Mouse (Mus musculus): Measurements from ENCODE around the gene Coro1a.
"Not testable (repeated sequence)": the region's sequence is repeated elsewhere in the genome, so short reads cannot be mapped to it uniquely, and the experiment has no call there.

Coro1a gene

GRCm38 (mm10) chr7:126704121-126704980 lies 3.2 kb downstream of the Coro1a start:
- DNase-seq (ENCODE audit: low spot score): peak; percentile 71

GRCm38 (mm10) chr7:126703757-126704077 lies 3.9 kb downstream of the Coro1a start:
- no peak for DNase-seq (ENCODE audit: low spot score)

DNA sequence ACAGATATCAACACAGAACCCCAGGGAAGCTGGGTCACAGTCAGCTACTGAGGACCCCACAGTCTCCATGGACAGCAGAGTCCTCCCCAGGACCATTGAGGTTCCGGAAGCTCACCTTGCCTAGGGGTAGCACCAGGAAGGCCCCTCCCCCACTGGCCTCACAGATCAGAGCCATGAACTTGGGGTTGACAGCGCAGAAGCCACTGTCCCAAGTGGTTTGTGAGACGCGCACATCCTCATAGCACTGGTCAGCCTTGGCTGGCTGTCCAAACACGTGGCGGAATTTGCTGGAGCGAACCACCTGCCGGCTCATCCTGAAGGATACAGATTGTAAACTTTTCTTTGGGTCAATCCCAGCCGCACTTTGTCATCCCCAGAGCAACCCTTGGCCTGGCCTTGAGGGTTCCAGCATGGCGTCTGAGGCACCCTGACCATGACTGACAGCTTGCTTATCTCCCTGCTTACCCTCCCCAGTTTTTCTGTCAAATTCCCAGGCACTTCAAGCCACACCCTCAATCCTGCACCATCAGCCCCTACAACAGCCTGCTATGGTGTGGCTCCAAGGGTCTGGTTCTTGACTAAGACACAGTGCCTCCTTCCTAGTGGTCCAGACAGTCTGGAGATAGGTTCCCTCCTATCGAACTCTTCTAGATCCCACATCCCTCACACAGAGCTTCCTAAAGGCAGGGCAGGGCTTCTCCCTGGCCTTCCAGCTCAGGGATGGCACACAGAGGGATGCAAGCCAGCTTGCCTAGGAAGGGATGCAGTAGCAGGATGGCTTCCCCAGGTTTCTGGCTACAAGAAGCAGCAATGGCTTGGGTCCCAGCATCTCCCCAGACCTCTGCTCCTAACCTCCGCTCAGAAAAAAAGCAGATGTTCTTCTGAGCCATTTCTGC lies 4.5 kb downstream of the Coro1a start:
- no peak for DNase-seq (ENCODE audit: low spot score)

DNA sequence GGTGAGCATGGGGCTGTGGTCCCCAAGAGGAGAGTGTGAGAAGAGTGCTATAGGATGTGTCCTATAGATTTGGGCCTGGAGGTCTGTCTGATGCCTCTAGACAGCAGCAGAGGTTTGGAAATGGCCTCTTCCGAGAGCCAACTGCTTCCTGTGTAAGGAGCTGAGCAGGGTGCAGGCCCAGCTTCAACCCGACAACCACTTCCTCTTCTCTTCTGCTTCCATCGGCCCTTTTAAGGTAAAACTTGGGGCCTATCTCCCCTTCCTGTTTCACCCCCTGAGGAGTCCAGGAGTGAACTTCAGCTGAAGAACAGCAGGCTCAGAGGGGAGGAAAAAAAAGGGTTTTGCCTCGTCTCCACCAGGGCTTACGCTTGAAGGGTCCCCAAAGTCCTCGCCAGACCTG lies 5.2 kb downstream of the Coro1a start:
- DNase-seq (ENCODE audit: low spot score): no peak

GRCm38 (mm10) chr7:126701559-126702357 lies 5.8 kb downstream of the Coro1a start:
- no peak for DNase-seq (ENCODE audit: low spot score)

- DNase-seq (ENCODE audit: low spot score): peak; percentile 81
Observed at GRCm38 (mm10) chr7:126701070-126701469, 6.5 kb downstream of the Coro1a start.

- DNase-seq (ENCODE audit: low spot score): no peak
Observed at GRCm38 (mm10) chr7:126700063-126701015, 7.2 kb downstream of the Coro1a start.

DNA sequence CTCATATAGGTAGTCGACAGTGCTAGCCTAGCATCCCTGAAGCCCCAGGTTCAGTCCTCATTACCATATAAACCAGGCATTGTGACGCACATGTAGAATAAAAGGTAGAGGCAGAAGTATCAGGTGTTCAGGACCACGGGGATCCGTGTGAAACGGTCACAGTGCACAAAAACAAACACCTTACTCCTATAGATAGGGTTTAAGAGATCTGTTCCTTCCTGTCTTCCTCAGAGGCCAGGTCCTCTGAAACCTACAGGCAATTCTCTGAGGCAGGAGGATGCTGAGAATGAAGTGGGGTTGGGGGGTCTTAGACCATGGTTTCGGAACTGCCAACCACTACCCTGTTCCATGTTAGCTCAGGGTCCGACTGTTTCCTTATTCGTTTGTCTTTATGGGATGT lies 9.7 kb downstream of the Coro1a start:
- no peak for DNase-seq (ENCODE audit: low spot score)

- no peak for DNase-seq (ENCODE audit: low spot score)
Observed at GRCm38 (mm10) chr7:126696886-126697285, 10.7 kb downstream of the Coro1a start.

GRCm38 (mm10) chr7:126696303-126696702 lies 11.3 kb downstream of the Coro1a start:
- DNase-seq (ENCODE audit: low spot score): no peak

DNA sequence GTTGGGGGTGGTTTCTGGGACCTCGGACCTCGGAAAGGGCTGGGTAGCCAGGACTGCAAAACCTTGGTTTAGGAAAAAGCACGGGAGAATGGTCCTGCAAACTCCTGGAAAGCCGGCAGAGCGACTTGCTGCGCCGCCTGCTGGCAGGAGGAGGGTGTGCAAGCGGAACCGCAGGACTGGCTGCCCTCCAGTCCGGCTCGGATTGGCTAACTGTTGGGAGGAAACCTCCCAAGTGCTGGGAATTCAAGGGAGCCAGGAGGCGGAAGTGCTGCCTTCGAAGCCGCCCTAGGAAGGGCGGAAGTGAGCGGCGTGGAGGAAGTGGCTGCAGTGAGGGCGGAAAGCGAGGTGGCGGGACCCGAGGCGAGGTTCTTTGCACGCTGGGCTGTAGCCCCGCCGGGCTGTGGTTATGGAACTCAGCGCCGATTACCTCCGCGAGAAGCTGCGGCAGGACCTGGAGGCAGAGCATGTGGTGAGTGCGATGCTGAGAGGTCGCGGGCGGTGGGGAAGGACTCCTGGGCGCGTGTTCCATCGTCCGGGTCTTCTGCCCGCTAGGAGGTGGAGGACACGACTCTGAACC lies 11.9 kb downstream of the Coro1a start, which contains the start of gene Slx1b:
TSS of gene Slx1b (minus strand) at position 154 of the 577 bp plus-strand sequence.
- peak; percentile 87 for DNase-seq (ENCODE audit: low spot score)

- no peak for DNase-seq (ENCODE audit: low spot score)
Observed at GRCm38 (mm10) chr7:126695210-126695611, 12.4 kb downstream of the Coro1a start, which contains the start of gene Bola2. Bola2 (plus strand) TSS chr7:126695401.

GRCm38 (mm10) chr7:126694441-126695051 lies 13.0 kb downstream of the Coro1a start:
- DNase-seq (ENCODE audit: low spot score): no peak

GRCm38 (mm10) chr7:126693781-126694180 lies 13.8 kb downstream of the Coro1a start:
- no peak for DNase-seq (ENCODE audit: low spot score)

DNA sequence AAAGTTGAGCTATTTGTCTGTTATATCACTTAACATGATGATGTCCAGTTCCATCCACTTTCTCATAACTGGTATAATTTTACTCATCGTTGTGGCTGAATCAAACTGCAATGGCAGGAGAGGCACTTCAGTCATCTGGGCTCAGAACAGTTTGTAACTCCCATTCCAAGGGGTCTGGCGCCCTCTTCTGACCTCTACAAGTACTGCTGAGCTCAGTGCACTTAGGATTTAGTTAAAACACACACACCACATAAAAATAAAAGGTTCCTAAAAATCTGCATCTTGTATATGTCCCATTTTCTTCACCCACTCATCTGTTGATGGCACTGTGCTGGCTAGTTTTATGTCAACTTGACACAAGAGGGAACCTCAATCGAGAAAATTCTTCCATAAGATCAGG lies 14.3 kb downstream of the Coro1a start:
- peak; percentile 71 for DNase-seq (ENCODE audit: low spot score)

- DNase-seq (ENCODE audit: low spot score): no peak
Observed at GRCm38 (mm10) chr7:126692426-126692825, 15.2 kb downstream of the Coro1a start.

DNA sequence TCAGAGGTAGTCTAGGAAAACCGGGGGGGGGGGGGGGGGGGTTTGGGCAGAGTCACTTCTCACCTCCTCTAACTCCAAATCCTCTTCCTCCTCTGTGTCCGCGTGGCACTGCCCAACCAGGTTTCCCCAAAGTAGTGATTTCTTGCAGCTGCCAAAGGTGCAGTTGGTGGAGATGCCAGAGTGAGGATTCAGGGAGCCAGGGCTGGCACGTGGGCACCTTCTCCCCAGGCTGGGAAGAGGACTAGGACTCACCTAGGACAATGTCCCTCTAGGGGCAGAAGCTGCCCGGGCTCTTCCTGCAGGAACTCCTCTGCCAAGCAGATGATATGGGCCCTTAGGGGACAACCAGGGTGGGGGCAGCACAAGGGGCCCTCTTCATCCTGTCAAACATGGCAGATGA lies 15.9 kb downstream of the Coro1a start:
- DNase-seq (ENCODE audit: low spot score): no peak

DNA sequence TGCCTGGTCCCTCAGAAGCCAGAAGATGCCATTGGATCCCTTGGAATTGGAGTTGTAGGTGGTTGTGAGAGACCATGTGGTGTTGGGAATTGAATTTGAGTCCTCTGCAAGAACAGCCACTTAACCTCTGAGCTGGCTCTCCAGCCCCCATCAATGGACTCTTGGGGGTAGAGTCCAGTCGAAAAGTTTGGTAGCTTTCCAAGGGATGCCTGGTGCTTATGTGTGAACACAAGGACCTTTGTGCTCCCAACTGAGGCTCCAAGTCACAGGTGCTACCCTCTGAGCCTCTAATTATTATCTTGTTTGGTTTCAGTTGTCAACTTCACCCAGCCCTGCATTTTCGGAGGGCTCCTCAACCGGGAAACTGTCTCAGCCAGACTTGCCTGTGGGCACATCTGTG lies 16.9 kb downstream of the Coro1a start:
- DNase-seq (ENCODE audit: low spot score): no peak

DNA sequence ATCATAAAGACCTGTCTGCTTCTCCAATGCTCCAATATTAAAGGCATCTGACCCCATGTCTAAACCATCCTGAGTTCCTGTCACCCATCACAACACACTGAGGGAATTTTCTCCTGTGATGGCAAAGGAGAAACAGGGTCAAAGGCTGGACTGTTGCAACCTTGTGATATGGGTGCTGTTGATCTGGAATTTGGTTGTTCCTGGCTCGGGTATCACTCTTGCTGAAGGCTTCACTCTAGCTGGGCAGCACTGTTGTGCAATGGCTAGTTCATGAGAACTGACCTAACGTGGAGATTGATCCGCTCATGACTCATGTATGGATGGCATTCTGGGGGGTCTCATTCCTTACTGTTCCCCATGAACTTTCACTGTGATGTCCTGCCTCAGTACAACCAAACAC lies 18.6 kb downstream of the Coro1a start:
- DNase-seq (ENCODE audit: low spot score): no peak

DNA sequence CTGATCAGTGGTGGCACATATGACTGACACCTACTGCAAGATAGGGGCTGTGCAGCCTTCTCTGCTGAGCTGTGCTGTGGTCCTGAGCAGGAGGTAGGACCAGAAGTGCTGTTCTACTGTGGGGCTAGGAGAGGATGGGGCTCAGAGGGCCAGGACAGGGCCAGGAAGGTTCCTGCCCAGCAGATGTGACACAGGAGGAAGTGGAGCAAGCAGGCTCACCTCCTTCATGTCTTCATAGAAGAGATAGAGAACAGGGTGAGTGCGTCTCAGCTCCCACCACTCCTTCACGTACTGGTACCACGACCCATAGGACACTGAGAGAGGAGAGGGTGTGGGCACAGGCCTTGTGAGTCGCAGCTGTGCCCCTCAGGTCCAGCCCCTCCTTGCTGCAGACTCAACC lies 19.4 kb downstream of the Coro1a start:
- DNase-seq (ENCODE audit: low spot score): not testable (repeated sequence)
